Mouse (Mus musculus) left cerebral cortex, postnatal 25 days (tissue): ENCODE data around the gene Syt6. TPM values are rescaled to one million over a fixed set of nuclear protein-coding genes. Genes with fewer than 3 reads are reported as not detected.

Source experiments
- DNase-seq, 2 experiments: peaks; one replicate each; pipeline ENCODE4 v3.0.0; 2022; ENCODE audit warnings: low spot score in 2 of 2, mixed read lengths in 1 of 2
- intact Hi-C: fragments of 180-260 bp; cut with DNase I; formaldehyde crosslinking; loops from one replicate; pipeline ENCODE4 v1.15.1; 2025
- total RNA-seq, 2 experiments: library from RNA; stranded (reverse); gene quantifications; 2 replicates each; pipeline ENCODE4 v1.2.3; 2021

Gene Syt6
- 10 to 100 TPM; 10.4 to 22.6 TPM for total RNA-seq

DNA sequence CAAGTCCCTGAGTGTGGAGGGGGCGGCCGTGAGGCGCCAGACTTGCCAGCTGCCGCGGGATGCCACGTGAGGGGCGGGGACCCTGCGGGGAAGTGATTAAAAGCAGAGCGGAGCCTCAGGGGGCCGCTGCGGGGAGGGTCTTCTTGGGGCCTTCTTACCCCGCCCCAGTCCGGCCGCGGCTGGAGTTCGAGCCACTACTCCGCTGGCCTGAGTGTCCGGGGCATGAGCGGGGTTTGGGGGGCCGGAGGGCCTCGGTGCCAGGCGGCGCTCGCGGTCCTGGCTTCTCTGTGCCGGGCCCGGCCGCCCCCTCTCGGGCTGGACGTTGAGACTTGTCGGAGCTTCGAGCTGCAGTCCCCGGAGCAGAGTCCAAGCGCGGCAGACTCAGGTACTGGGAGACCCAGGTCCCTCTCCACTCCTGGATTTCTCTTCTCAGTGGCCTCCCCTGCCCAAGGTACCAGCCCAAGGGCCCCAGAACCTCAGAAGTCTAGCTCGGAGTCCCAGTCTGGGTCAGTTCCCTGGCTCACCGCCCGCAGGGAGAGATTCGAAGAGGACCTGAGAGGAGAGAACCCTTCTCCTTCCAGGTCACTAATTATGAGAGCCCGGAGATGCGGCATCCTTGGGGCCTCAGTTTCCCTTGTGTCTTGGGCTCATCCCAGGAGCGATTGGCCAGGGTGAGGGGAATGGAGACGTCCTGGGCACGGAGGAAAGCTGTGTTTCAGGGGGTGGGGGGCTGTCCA lies at the start of gene Syt6:
Syt6 (plus strand) TSS at position 76 of the 737 bp plus-strand sequence.
- intact Hi-C loops, result no loop called here
- peak in 1 of 2 experiments; percentile 26 for DNase-seq

- intact Hi-C loops, result no loop called here
- no peak for DNase-seq
Observed at GRCm38 (mm10) chr3:103526201-103526704, 48.8 kb upstream of the Syt6 start.

DNA sequence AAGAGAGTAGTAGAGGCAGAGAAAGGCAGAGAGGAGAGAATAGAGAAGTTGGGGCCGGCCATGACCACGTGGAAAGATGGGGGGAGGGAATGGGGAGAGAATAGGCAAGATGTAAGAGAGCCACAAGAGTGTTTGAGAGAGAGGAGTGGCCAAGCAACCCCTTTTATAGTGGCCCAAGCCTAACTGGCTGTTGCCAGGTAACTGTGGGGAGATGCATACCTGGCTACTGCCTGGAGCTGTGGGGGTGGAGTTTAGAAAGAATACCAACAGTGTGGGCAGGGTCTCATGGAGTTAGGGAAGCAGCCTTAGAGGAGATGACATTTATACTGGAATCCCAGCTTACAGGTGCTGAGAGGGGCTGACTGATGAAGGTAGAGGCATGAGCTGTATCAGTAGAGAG lies 48.2 kb upstream of the Syt6 start:
- no peak for DNase-seq
- intact Hi-C loops, result no loop called here

DNA sequence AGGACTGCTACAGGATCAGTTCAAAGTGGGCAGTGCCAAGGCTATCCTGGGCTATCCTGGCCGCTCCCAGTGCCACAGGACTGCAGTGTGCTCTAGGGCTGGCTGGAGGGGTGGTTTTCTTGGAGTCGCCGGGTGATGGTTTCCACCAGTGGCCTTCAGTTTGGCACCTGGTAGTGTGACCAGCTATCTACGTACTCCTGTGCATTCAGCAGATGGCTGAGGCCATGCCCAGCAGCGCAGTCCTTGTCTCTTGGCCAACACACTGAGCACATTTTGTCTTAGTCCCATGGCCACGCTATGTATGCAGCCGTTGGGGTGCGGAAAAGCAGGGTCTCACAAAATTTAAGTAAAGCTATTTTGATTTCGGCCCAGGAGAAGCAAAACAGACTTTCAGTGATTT lies 41.0 kb upstream of the Syt6 start:
- intact Hi-C loops, result no loop called here
- DNase-seq, result no peak

DNA sequence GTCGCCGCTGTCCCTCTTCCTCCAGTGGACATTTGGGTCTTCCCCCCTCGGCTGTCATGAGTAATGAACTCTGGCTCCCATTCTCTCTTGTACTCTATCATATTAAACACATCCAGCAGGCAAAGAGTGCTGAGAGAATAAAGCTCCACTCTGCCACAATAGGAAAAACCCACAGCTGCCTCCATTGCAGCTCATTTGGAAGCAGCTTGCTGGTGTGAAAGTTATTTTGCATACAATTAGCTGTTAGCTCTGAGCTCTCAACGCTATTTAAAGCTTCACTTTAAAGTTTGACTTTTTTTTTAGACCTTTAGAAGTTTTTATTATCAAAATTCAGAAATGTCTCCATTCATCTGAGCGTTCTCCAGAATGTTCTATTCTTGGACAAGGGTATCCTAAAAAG lies 39.8 kb upstream of the Syt6 start:
- no peak for DNase-seq
- intact Hi-C loops, result no loop called here

- intact Hi-C loops, result no loop called here
- DNase-seq, result peak in 1 of 2 experiments; percentile 16
Observed at GRCm38 (mm10) chr3:103539148-103539547, 35.9 kb upstream of the Syt6 start.

- no peak for DNase-seq
- intact Hi-C loops, result no loop called here
Observed at GRCm38 (mm10) chr3:103546166-103546565, 28.9 kb upstream of the Syt6 start.

DNA sequence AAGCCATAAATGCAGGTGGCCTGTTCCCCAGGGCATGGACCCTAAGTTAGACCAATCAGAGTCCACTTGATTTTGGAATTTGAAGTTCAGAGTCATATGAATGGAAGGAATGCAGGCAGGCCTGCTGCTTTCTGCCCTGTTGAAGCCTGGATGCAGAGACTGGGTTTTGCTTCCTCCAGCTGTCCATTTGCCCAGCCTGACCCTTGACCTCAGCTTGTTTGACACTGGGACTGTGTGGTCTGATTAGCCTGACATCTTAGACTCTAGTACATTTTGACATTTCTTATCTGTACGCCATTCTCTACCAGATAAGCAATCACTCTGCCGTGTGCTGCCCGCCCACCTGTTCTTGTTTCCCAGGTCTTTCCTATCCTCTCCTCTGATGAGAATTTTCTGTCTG lies 28.4 kb upstream of the Syt6 start:
- DNase-seq, result no peak
- intact Hi-C loops, result no loop called here

DNA sequence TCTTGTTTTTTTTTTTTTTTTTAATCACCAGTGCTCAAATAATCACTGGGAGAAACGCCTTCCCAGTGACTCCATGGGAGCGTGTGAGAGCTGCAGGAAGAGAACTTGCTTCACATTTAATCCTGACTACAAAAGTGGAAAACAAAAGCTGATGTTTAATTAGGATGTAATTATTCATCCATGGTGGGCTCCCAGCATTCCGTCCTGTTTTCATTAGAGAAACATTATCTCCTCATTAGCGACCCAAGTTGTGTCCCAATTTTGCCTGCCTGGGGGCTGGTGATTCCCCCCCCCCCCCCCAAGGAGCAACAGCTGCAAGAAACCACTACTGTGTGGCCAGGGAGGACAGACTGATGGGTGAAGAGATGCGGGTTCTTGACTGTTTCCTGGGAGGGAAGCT lies 24.8 kb upstream of the Syt6 start:
- intact Hi-C loops, result no loop called here
- DNase-seq, result no peak

GRCm38 (mm10) chr3:103567226-103567625 lies 7.8 kb upstream of the Syt6 start:
- no peak for DNase-seq
- intact Hi-C loops, result no loop called here

- intact Hi-C loops, result loop anchor here (5.0 kb wide), 1 partner anchor 165 kb away; the partner anchor contains the start of genes Gm10964 and Olfml3
- DNase-seq, result no peak
Observed at GRCm38 (mm10) chr3:103572526-103572925, 2.5 kb upstream of the Syt6 start.

- intact Hi-C loops, result loop anchor here (5.0 kb wide), 1 partner anchor 164 kb away; the partner anchor contains the start of genes Gm10964 and Olfml3
- DNase-seq, result no peak
Observed at GRCm38 (mm10) chr3:103573106-103573790, 1.8 kb upstream of the Syt6 start.

- intact Hi-C loops, result loop anchor here (5.0 kb wide), 1 partner anchor 164 kb away; the partner anchor contains the start of genes Gm10964 and Olfml3
- no peak for DNase-seq
Observed at GRCm38 (mm10) chr3:103573791-103574166, 1.3 kb upstream of the Syt6 start.

DNA sequence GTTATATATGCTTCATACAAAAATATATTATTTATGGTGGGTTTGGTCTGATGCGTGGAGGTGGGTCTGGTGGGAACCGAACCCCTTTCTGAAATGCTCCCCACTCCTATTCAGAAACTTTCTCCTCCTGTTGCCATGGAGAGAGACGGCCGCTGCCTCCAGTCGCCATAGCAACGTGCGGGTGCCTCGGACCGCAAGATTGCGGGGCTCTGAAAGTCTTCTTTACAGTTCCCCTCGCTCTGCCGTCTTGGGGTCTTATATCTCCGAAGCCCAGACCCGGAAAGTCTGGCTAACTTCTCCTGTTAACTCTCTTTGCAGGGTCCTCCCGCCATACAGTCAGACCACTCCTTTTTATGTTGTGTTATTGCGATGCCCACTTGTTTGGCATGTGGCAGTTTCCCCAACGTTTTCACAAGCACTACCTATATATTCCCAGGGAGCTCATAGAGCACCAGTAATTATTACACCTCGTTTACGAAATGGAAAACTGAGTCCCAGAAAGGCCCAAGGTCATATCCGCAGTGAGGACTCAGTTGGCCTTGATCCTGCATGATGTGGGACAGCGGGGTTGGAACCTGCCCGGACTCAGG lies 370 bp upstream of the Syt6 start:
- peak in 1 of 2 experiments; percentile 36 for DNase-seq
- intact Hi-C loops, result loop anchor here (5.0 kb wide), 1 partner anchor 163 kb away; the partner anchor contains the start of genes Gm10964 and Olfml3

DNA sequence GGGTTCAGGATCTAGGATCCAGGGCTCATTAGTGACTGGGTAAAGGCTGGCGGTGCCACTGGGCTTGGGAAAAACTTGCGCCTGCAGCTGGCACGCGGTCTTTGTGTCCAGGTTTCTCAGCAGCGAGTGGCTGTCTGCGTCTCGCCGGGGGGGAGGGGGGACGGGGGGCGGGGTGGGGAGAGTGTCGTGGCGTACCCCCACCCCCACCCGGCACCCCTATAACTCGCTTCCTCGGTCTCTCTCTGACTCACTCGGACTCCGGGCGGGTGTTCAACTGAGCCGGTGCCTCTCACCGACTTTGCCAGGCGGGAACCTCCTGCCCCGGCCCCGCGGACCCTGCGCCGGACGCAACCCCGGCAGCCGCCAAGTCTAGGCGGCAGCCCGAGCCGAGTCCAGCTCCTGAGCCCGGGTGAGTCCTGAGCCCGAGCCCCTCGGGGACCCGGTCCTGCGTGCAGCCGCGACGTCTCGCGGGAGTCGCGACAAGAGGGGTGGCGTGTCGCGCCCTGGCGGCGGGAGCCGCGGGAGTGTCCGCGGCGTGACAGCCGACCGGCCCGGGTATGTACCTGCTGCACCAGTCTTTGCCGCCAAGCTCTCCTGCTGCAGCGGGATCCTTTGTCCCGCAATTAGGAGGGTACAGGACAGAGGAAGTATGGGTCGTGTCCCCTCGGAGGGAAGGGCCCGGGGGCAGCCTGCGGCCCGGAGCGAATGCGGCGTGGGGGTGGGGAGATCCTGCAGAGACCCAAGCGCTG lies 1.0 kb downstream of the Syt6 start:
- no peak for DNase-seq
- intact Hi-C loops, result no loop called here

DNA sequence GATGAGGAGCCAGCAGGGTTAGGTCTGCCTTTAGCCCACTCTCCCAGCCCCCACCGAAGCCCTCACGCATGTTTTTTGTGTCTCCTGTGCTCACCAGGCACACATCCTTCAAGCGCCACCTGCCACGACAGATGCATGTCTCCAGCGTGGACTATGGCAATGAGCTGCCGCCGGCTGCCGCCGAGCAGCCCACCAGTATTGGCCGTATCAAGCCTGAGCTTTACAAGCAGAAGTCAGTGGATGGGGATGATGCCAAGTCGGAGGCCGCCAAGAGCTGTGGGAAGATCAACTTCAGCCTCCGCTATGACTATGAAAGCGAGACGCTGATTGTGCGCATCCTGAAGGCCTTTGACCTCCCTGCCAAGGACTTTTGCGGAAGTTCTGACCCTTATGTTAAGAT lies 12.1 kb downstream of the Syt6 start:
- DNase-seq, result no peak
- intact Hi-C loops, result no loop called here

DNA sequence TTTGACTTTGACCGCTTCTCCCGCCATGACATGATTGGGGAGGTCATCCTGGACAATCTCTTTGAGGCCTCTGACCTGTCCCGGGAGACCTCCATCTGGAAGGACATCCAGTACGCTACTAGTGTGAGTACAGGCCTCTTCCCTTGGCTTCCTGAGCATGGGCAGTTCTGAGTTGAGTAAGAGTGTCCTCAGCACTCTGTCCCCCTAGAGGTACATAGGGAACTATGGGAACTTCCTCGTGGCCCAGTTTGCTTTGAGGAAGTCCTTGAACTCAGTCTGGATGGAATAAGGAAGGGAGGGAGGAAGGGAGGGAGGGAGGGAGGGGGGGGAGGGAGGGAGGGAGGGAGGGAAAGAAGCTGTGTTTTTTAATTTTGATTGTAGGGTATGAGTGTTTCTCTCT lies 12.6 kb downstream of the Syt6 start:
- intact Hi-C loops, result no loop called here
- DNase-seq, result no peak

DNA sequence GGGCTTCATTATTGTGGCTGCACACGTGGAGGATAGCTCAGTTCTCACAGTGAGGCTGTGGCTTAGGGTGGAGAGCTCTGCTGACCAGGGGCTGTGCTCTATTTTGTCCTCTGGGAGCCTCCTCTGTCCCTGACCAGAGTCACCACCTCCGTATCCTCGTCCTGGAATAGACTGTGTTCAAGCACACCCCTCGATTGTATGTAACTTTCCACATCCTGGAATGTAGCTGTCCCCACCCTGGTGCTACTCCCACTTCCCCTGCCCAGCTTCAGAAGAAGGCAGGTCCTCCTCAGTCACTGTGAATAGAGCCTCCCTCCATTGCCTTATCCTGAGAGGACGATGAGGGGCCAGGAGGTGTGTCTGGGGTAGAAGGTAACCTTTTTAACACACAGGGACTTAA lies 14.6 kb downstream of the Syt6 start:
- DNase-seq, result no peak
- intact Hi-C loops, result no loop called here

- intact Hi-C loops, result no loop called here
- DNase-seq, result no peak
Observed at GRCm38 (mm10) chr3:103592636-103593035, 17.6 kb downstream of the Syt6 start.

DNA sequence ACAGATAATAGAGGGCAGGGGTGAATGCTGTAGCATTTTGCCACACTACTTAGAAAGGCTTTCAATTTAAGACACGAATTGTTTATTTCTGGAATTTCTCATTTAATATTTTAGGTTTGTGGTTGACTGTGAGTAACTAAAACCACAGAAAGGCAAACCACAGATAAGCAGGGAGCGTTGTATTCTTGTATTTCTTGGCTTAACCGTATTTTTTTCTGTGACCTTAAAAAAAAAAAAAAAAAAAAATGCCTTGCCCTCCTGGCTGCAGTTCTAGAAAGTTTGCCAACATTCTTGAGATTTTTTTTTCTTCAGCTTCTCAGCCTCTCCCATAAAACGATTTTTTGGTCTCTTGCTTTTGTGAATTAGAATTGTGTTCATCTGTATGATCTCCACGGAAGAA lies 18.6 kb downstream of the Syt6 start:
- DNase-seq, result no peak
- intact Hi-C loops, result no loop called here
